Mouse (Mus musculus): ENCODE results near the gene Rdh16f2. TPM values are rescaled to one million over a fixed set of nuclear protein-coding genes. Genes with fewer than 3 reads are reported as not detected.
A peak's percentile ranks its signal among the peaks of the same experiment; 100 is the strongest.
"Not testable (repeated sequence)": the region's sequence is repeated elsewhere in the genome, so short reads cannot be mapped to it uniquely, and the experiment has no call there.

Gene Rdh16f2
- polyA plus RNA-seq, 1 experiment from 2014 or later, result not detected

DNA sequence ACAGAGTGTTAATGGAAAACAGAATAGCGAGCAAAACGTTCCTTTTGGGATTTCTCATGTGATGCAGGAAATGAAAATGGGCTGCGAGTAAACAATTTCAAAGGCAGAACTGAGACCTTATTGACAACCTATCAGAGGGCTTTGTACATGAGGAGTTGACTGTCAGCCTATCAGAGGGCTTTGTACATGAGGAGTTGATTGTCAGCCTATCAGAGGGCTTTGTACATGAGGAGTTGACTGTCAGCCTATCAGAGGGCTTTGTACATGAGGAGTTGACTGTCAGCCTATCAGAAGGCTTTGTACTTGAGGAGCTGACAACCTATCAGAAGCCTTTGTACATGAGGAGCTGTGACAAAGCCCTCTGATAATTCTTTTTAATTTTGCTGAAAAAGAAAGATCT lies 50.9 kb downstream of the Rdh16f2 start:
- H3K36me3 ChIP-seq; H3K4me2 ChIP-seq (replicated peaks); H3K4me1 ChIP-seq; H3K27me3 ChIP-seq; H3K9me3 ChIP-seq (replicated peaks); H3K4me3 ChIP-seq (replicated peaks); H3K9ac ChIP-seq; ATAC-seq (ENCODE audit: insufficient number of reproducible peaks, low FRiP score, low TSS enrichment, low read depth); H3K27ac ChIP-seq (replicated peaks): not testable (repeated sequence)
- 59% methylated on average over 3 of the region's 3 CpGs for WGBS

DNA sequence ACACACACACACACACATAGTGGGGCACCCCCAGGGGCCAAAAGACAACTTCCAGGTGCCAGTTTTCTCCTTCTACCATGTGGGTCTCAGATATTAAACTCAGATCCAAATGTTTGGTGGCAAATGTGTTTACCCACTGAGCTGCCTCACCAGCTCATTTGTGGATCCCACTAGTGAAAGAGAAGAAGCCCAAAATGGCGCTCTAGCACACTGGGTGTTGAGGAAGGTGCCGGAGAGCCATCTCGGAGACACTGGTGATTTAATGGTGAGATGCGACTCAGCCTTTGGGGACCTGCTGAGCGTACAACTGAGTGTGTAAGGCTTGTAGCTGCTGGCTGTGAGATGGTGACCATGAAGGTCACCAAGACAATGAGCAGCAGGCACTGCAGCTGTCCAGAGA lies 51.4 kb downstream of the Rdh16f2 start:
- H3K4me1 ChIP-seq, result no peaks in the 10 kb centered on the region
- H3K4me3 ChIP-seq (replicated peaks), result no peak overlapping the region
- H3K9me3 ChIP-seq (replicated peaks), result no peaks in the 10 kb centered on the region
- ATAC-seq (ENCODE audit: insufficient number of reproducible peaks, low FRiP score, low TSS enrichment, low read depth), result no peak
- H3K4me2 ChIP-seq (replicated peaks), result no peak overlapping the region
- no peaks in the 10 kb centered on the region for H3K27me3 ChIP-seq
- no peaks in the 10 kb centered on the region for H3K36me3 ChIP-seq
- no peak overlapping the region for H3K9ac ChIP-seq
- WGBS, result 97% methylated on average over 5 of the region's 5 CpGs
- no peak overlapping the region for H3K27ac ChIP-seq (replicated peaks)

DNA sequence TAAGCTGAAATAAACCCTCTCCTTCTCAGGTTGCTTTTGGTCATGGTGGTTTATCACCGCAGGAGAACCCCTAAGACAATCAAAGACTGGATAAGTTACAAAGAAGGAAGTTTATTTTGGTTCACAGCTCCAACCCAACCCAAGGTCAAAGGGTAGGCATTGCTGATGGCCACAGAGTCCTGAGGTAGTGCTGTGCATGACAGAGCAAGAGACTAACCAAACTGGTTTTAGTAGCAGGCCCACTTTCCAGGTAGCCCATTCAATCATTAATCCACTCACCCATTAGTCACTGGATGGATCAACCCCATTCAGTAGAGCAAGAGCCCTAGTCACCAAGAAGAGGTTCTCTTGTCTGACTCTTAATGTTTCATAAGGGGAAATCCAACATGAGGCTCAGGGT lies 56.0 kb downstream of the Rdh16f2 start:
- no peak overlapping the region for H3K4me2 ChIP-seq (replicated peaks)
- H3K27ac ChIP-seq (replicated peaks), result no peak overlapping the region
- H3K4me3 ChIP-seq (replicated peaks), result no peak overlapping the region
- H3K27me3 ChIP-seq, result no peaks in the 10 kb centered on the region
- no peaks in the 10 kb centered on the region for H3K36me3 ChIP-seq
- H3K4me1 ChIP-seq, result no peaks in the 10 kb centered on the region
- H3K9ac ChIP-seq, result no peak overlapping the region
- H3K9me3 ChIP-seq (replicated peaks), result no peaks in the 10 kb centered on the region
- ATAC-seq (ENCODE audit: insufficient number of reproducible peaks, low FRiP score, low TSS enrichment, low read depth), result no peak
- 80% methylated on average over 1 of the region's 1 CpGs for WGBS

DNA sequence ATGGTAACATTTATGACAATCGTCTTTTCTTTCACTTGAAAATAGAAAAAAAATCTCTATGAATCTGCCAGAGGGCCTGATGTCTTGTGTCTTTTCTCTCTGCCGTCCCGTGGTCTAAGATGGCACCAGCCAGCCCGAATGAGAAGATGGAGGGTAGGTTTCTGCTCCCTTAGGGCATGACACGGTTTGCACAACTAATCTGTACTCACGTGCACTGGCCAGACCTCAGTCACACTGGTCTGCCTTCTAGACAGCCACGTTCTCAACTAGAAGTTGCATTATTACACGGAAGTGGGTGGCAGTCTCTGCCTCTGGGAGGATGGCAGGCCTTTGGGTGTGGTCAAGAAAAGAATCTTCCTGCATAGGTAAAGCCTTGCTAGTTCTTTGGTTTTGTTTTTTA lies 56.8 kb downstream of the Rdh16f2 start:
- Histone ChIP-seq H3K4me1 (no peaks in the 10 kb centered on the region), H3K9me3 (replicated peaks) (no peaks in the 10 kb centered on the region), H3K27me3 (no peaks in the 10 kb centered on the region), H3K27ac (replicated peaks) (no peak overlapping the region), H3K9ac (no peak overlapping the region), H3K4me2 (replicated peaks) (no peak overlapping the region), H3K36me3 (no peaks in the 10 kb centered on the region), H3K4me3 (replicated peaks) (no peak overlapping the region)
- WGBS, result 71% methylated on average over 8 of the region's 8 CpGs
- ATAC-seq (ENCODE audit: insufficient number of reproducible peaks, low FRiP score, low TSS enrichment, low read depth), result no peak

DNA sequence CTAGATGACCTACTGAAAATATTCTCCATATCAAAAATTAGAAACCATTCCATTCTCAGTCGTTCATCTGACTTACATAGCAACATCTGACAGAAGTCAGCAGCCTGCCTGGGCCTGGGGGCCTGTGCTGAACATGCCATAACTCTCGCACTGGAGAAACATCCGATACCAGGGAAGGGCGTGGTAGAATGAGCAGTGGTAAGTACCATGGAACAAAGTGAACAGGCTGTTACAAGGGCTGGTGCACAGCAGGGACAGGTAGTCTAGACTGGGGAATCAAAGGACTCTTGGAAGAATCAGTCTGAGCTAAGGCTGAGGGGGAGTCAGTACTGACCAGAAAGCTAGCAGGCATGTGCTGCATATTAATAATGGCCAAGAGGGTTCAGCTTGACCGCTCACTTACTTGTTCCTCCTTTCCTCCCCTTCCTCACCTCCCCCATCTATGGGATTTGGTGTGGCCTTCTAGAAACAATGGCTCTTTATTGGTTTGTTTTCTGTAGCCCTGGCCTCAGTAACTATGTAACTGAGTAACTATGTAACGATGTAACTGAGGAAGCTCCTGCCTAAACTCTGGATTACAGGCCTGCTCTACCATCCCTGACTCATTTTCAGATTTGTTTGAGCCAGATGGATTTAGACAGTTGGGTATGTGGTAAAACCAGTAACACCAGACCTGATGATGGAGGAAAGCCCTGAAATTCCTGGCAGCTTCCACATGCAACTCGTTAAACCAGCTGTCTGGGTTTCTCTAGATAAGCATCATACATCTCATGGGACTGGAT lies 58.5 kb downstream of the Rdh16f2 start:
- Histone ChIP-seq H3K27me3 (no peaks in the 10 kb centered on the region), H3K9ac (no peak overlapping the region), H3K9me3 (replicated peaks) (no peaks in the 10 kb centered on the region), H3K4me1 (no peaks in the 10 kb centered on the region), H3K4me3 (replicated peaks) (no peak overlapping the region), H3K36me3 (no peaks in the 10 kb centered on the region), H3K4me2 (replicated peaks) (no peak overlapping the region), H3K27ac (replicated peaks) (peak overlapping the region; percentile 76)
- ATAC-seq (ENCODE audit: insufficient number of reproducible peaks, low FRiP score, low TSS enrichment, low read depth), result peak; percentile 47; the same call in 1 of the 2 replicates
- 38% methylated on average over 7 of the region's 7 CpGs for WGBS

Other genes starting within 250 kb of the Rdh16f2 start
- 161 and 163 TPM in 2 replicates for gene Lrp1, start 245.3 kb upstream of the Rdh16f2 start, polyA plus RNA-seq (2015; fragmentation: Nextera tagmentation; extraction: Ambion mirVana)
- 35.3 and 36.2 TPM in 2 replicates for gene Stat6, start 223.5 kb upstream of the Rdh16f2 start, polyA plus RNA-seq (2015; fragmentation: Nextera tagmentation; extraction: Ambion mirVana)
- gene Nemp1, start 199.6 kb upstream of the Rdh16f2 start, polyA plus RNA-seq (2015; fragmentation: Nextera tagmentation; extraction: Ambion mirVana), result 10.1 and 11.3 TPM in 2 replicates
- gene Nab2, start 197.9 kb upstream of the Rdh16f2 start, polyA plus RNA-seq (2015; fragmentation: Nextera tagmentation; extraction: Ambion mirVana), result 30.8 and 33.2 TPM in 2 replicates
- gene Myo1a, start 161.3 kb upstream of the Rdh16f2 start, polyA plus RNA-seq (2015; fragmentation: Nextera tagmentation; extraction: Ambion mirVana), result 0.49 and 0.57 TPM in 2 replicates
- gene Tac2, start 142.0 kb upstream of the Rdh16f2 start, polyA plus RNA-seq (2015; fragmentation: Nextera tagmentation; extraction: Ambion mirVana), result 0.25 TPM in 1 of 2 replicates, not detected in the other
- gene Zbtb39, start 126.9 kb upstream of the Rdh16f2 start, polyA plus RNA-seq (2015; fragmentation: Nextera tagmentation; extraction: Ambion mirVana), result 3.1 and 3.2 TPM in 2 replicates
- 1.5 and 2.0 TPM in 2 replicates for gene Gpr182, start 114.7 kb upstream of the Rdh16f2 start, polyA plus RNA-seq (2015; fragmentation: Nextera tagmentation; extraction: Ambion mirVana)
- 0.36 and 0.38 TPM in 2 replicates for gene Rdh1, start 106.8 kb upstream of the Rdh16f2 start, polyA plus RNA-seq (2015; fragmentation: Nextera tagmentation; extraction: Ambion mirVana)
- gene Rdh16f1, start 106.7 kb upstream of the Rdh16f2 start, polyA plus RNA-seq (2015; fragmentation: Nextera tagmentation; extraction: Ambion mirVana), result 1.9 and 2.1 TPM in 2 replicates
- not detected in 2 replicates for gene Rdh9, start 90.1 kb upstream of the Rdh16f2 start, polyA plus RNA-seq (2015; fragmentation: Nextera tagmentation; extraction: Ambion mirVana)
- gene Rdh16, start 65.3 kb upstream of the Rdh16f2 start, polyA plus RNA-seq (2015; fragmentation: Nextera tagmentation; extraction: Ambion mirVana), result 0.11 TPM in 1 of 2 replicates, not detected in the other
- gene Rdh19, start 16.5 kb upstream of the Rdh16f2 start, polyA plus RNA-seq (2015; fragmentation: Nextera tagmentation; extraction: Ambion mirVana), result not detected in 2 replicates
- gene Rdh7, start 22.3 kb downstream of the Rdh16f2 start, polyA plus RNA-seq (2015; fragmentation: Nextera tagmentation; extraction: Ambion mirVana), result not detected in 2 replicates
- 5.5 and 6.7 TPM in 2 replicates for gene Sdr9c7, start 32.0 kb downstream of the Rdh16f2 start, polyA plus RNA-seq (2015; fragmentation: Nextera tagmentation; extraction: Ambion mirVana)
- gene Hsd17b6, start 141.1 kb downstream of the Rdh16f2 start, polyA plus RNA-seq (2015; fragmentation: Nextera tagmentation; extraction: Ambion mirVana), result 0.38 and 1.1 TPM in 2 replicates
- gene Prim1, start 148.7 kb downstream of the Rdh16f2 start, polyA plus RNA-seq (2015; fragmentation: Nextera tagmentation; extraction: Ambion mirVana), result 65.6 and 68.6 TPM in 2 replicates
- 690 and 754 TPM in 2 replicates for gene Naca, start 169.1 kb downstream of the Rdh16f2 start, polyA plus RNA-seq (2015; fragmentation: Nextera tagmentation; extraction: Ambion mirVana)
- 453 and 461 TPM in 2 replicates for gene Ptges3, start 192.5 kb downstream of the Rdh16f2 start, polyA plus RNA-seq (2015; fragmentation: Nextera tagmentation; extraction: Ambion mirVana)
- gene Atp5b, start 216.8 kb downstream of the Rdh16f2 start, polyA plus RNA-seq (2015; fragmentation: Nextera tagmentation; extraction: Ambion mirVana), result 1,910 and 2,016 TPM in 2 replicates
- gene Baz2a, start 225.1 kb downstream of the Rdh16f2 start, polyA plus RNA-seq (2015; fragmentation: Nextera tagmentation; extraction: Ambion mirVana), result 11.0 and 12.2 TPM in 2 replicates

Data from embryonic facial prominence, embryonic 15.5 days (tissue).